Mouse (Mus musculus) testis, adult 2 months (tissue): ENCODE results near the gene Zcchc24. TPM values are rescaled to one million over a fixed set of nuclear protein-coding genes. Genes with fewer than 3 reads are reported as not detected.
A peak's percentile ranks its signal among the peaks of the same experiment; 100 is the strongest.

ENCODE experiments used
- H3K27ac ChIP-seq: fragments of 200-500 bp; 2 replicates; pipeline ENCODE4 v1.5.1; 2012; ENCODE audit warnings: low read depth, low read length; ENCODE audit not compliant: control insufficient read depth, insufficient read depth
- H3K27me3 ChIP-seq: fragments of 200-500 bp; 2 replicates; pipeline ENCODE4 v1.6.1; 2012; ENCODE audit warnings: mild to moderate bottlenecking, low read length, moderate library complexity; ENCODE audit not compliant: control insufficient read depth, insufficient read depth
- H3K36me3 ChIP-seq: fragments of 200-500 bp; 2 replicates; pipeline ENCODE4 v1.6.1; 2012; ENCODE audit warnings: mild to moderate bottlenecking, low read length; ENCODE audit not compliant: control insufficient read depth, insufficient read depth
- H3K4me1 ChIP-seq: fragments of 200-500 bp; 2 replicates; pipeline ENCODE4 v1.6.1; 2012; ENCODE audit warnings: low read length; ENCODE audit not compliant: control insufficient read depth, insufficient read depth
- H3K4me3 ChIP-seq: fragments of 200-500 bp; 2 replicates; pipeline ENCODE4 v1.5.1; 2012; ENCODE audit warnings: low read depth, mild to moderate bottlenecking, low read length, moderate library complexity, mixed read lengths; ENCODE audit not compliant: control insufficient read depth
- CTCF ChIP-seq: fragments of 200-500 bp; IDR thresholded peaks from 2 replicates; pipeline ENCODE4 v1.5.1; 2012; ENCODE audit warnings: low read depth, mild to moderate bottlenecking, inconsistent platforms, low read length, moderate library complexity; ENCODE audit not compliant: control insufficient read depth, insufficient read depth, insufficient replicate concordance
- POLR2A ChIP-seq: fragments of 200-500 bp; IDR thresholded peaks from 2 replicates; pipeline ENCODE4 v1.6.1; 2012; ENCODE audit warnings: low read depth, mild to moderate bottlenecking, inconsistent platforms, low read length, moderate library complexity; ENCODE audit not compliant: control insufficient read depth
- polyA plus RNA-seq: library from polyadenylated mRNA; depleted of rRNA; stranded (reverse); fragments of >200 nt; gene quantifications from 2 replicates; pipeline ENCODE4 v1.2.3, GENCODE M21; 2012

Gene Zcchc24
- polyA plus RNA-seq, 1 experiment = 2.7 TPM

DNA sequence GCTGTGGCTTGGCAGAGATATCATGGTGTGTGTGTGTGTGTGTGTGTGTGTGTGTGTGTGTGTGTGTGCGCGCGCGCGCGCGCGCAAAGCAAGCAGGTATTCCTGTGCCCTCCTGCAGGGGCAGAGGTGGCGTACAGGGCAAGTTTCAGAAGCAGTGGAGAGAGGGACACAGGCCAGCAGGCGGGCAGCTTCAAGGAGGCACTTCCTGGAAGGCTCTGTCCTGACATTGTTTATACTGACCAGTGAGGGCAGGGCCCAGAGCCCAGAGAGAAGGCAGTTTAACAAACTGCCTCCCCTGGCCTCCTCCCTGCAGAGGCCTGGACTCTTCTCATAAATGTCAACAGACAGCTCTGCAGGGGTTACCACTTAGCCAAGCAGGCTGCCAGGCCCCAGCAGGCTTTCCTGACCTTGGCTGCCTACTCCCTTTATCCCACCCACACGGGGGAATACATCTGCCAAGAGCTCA, 43.8 kb downstream of the Zcchc24 start:
- Histone ChIP-seq H3K4me3 (no peak overlapping the region), H3K27me3 (no peaks in the 10 kb centered on the region), H3K4me1 (peaks cover 2% of the 10 kb centered on the region; the same call in 1 of the 2 replicates), H3K36me3 (no peaks in the 10 kb centered on the region), H3K27ac (no peak overlapping the region; the same call in 1 of the 2 replicates)
- TF ChIP-seq POLR2A (no peak), CTCF (peak; percentile 13; the same call in 1 of the 2 replicates)

- Histone ChIP-seq H3K4me1 (peaks cover 20% of the 10 kb centered on the region), H3K27me3 (no peaks in the 10 kb centered on the region), H3K27ac (no peak overlapping the region), H3K4me3 (no peak overlapping the region), H3K36me3 (no peaks in the 10 kb centered on the region)
- TF ChIP-seq CTCF = no peak
- no peak for TF ChIP-seq POLR2A
Measured at GRCm38 (mm10) chr14:25720962-25721707, 47.7 kb downstream of the Zcchc24 start.

GRCm38 (mm10) chr14:25719371-25719770, 49.5 kb downstream of the Zcchc24 start:
- H3K4me3 ChIP-seq = peak overlapping the region; percentile 73
- H3K27me3 ChIP-seq = no peaks in the 10 kb centered on the region
- H3K4me1 ChIP-seq = peaks cover 22% of the 10 kb centered on the region
- TF ChIP-seq CTCF (no peak), POLR2A (no peak)
- no peaks in the 10 kb centered on the region for H3K36me3 ChIP-seq
- no peak overlapping the region for H3K27ac ChIP-seq

DNA sequence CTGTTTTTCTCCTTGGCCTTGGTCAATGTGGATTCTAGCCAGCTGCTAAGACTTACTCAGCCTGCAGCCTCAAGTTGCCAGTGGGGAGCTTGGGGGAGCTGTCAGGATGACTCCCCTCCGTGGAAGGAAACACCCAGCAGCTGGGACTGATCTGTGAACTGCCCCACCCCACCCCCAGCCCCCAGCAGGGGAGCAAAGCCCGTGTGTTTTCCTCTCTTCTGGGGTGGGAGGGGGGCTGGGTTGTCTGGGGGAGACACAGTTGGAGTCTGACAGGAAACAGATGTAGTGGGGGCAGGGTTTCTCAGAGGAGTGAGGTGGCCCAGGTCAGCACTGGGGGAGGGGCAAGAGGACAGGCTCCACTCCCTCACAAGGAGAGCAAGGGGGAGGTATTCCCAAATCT, 50.4 kb downstream of the Zcchc24 start:
- H3K27ac ChIP-seq = no peak overlapping the region
- no peaks in the 10 kb centered on the region for H3K27me3 ChIP-seq
- H3K4me3 ChIP-seq = no peak overlapping the region
- H3K36me3 ChIP-seq = no peaks in the 10 kb centered on the region
- TF ChIP-seq POLR2A = no peak
- no peak for TF ChIP-seq CTCF
- peaks cover 22% of the 10 kb centered on the region for H3K4me1 ChIP-seq

- H3K36me3 ChIP-seq = no peaks in the 10 kb centered on the region
- no peak overlapping the region for H3K27ac ChIP-seq
- TF ChIP-seq POLR2A = no peak
- TF ChIP-seq CTCF = no peak
- H3K4me3 ChIP-seq = no peak overlapping the region
- peaks cover 22% of the 10 kb centered on the region for H3K4me1 ChIP-seq
- H3K27me3 ChIP-seq = no peaks in the 10 kb centered on the region
Measured at GRCm38 (mm10) chr14:25717718-25718117, 51.1 kb downstream of the Zcchc24 start.

- Histone ChIP-seq H3K4me1 (peaks cover 22% of the 10 kb centered on the region), H3K36me3 (no peaks in the 10 kb centered on the region), H3K4me3 (no peak overlapping the region), H3K27me3 (no peaks in the 10 kb centered on the region), H3K27ac (no peak overlapping the region)
- TF ChIP-seq POLR2A (no peak), CTCF (no peak)
Measured at GRCm38 (mm10) chr14:25716528-25716927, 52.3 kb downstream of the Zcchc24 start.

DNA sequence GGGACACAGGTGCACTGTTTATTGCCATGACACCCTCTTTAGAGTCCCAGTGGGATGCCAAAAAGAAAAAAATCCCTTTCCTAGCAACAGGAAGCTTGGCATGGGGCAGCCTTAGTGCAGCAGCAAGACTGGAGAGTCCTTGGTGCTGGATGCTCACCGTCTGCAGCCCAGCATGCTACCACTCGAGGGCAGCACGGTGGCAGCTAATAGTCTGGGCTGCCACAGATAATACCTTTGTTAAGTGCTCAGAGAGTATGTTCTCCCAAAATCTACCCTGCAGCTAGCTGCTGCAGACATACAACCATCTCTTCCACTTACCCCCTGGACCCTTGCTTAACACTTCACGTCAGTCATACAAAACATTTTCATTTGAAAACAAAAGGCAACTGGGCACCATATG, 55.4 kb downstream of the Zcchc24 start:
- no peaks in the 10 kb centered on the region for H3K27me3 ChIP-seq
- no peak overlapping the region for H3K4me3 ChIP-seq
- H3K27ac ChIP-seq = no peak overlapping the region
- H3K4me1 ChIP-seq = peaks cover 21% of the 10 kb centered on the region
- H3K36me3 ChIP-seq = no peaks in the 10 kb centered on the region
- TF ChIP-seq CTCF (peak; percentile 40; the same call in 1 of the 2 replicates), POLR2A (no peak)
